In the genomic region with DNA sequence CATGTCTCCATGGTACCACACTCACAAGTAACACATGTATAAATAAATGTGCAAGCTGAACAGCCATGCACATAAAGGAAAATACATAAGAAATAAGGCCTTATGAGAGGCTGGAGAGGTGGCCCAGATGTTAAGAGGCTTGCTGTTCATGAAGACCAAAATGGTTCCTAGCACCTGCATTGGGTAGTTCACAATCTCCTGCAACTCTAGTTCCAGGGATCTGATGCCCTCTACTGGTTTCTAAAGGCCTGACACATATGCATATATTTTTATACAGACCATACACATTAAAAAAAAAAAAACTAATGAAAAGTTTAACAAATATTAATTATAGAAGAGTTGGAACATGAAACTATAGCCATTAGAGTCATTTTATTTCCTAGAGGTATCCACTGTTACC, we compare ENCODE assay signal across 14 mouse cellular contexts. TPM values are rescaled to one million over a fixed set of nuclear protein-coding genes. Genes with fewer than 3 reads are reported as not detected.
DNase-seq lines count a peak whose midpoint lies in the region; ATAC-seq and TF ChIP-seq lines count a peak whose summit lies in the region.
"Had no signal": no experiment of that assay in that cellular context is flagged by ENCODE, and none has a peak within 500 bp of the region (broad histone marks: within the 10 kb centered on the region; RNA-seq: fewer than 3 reads in every experiment).

No protein-coding gene starts in this region.

- H3K4me3 ChIP-seq in heart, postnatal 0 days (ENCODE audit: low read depth, low read length) = no peak overlapping the region
- peak overlapping the region; percentile 94 for H3K4me3 ChIP-seq in forebrain, embryonic 12.5 days (replicated peaks)
- H3K4me3 ChIP-seq in midbrain, embryonic 12.5 days = peak overlapping the region; percentile 97
- H3K4me3 ChIP-seq: heart, embryonic 13.5 days had no signal

- H3K27ac ChIP-seq in heart, postnatal 0 days (ENCODE audit: low read depth) = no peak overlapping the region
- peak overlapping the region; percentile 75 for H3K27ac ChIP-seq in forebrain, embryonic 12.5 days
- peak overlapping the region; percentile 60; the same call in 1 of the 2 replicates for H3K27ac ChIP-seq in midbrain, embryonic 12.5 days (replicated peaks)
- H3K27ac ChIP-seq: heart, embryonic 13.5 days had no signal

- TF ChIP-seq EP300 in heart, postnatal 0 days (IDR thresholded peaks at IDR 0.05; ENCODE audit: low read depth) = no peak

- peaks cover 50% of the 10 kb centered on the region for H3K36me3 ChIP-seq in heart, postnatal 0 days (replicated peaks; ENCODE audit: control insufficient read depth, insufficient read depth, low read length)
- peaks cover 55% of the 10 kb centered on the region for H3K36me3 ChIP-seq in forebrain, embryonic 12.5 days (replicated peaks)
- H3K36me3 ChIP-seq in midbrain, embryonic 12.5 days = peaks cover 53% of the 10 kb centered on the region

- H3K4me1 ChIP-seq in heart, postnatal 0 days (ENCODE audit: control insufficient read depth, insufficient read depth) = 0 out of 2 replicates have a peak, but pooled peaks cover 7% of the 10 kb centered on the region
- H3K4me1 ChIP-seq in forebrain, embryonic 12.5 days = peaks cover 41% of the 10 kb centered on the region
- peaks cover 44% of the 10 kb centered on the region for H3K4me1 ChIP-seq in midbrain, embryonic 12.5 days

- intact Hi-C loops in heart, postnatal 36 days (cut with DNase I) = loop anchor here (10.0 kb wide), 1 partner anchor 227 kb away; the partner anchor contains the start of genes E130218I03Rik, Gm30191 and Zfp593
- intact Hi-C loops in left cerebral cortex, postnatal 36 days (cut with DNase I) = no loop called here

- H3K4me2 ChIP-seq in heart, postnatal 0 days (ENCODE audit: low read depth, low read length) = no peak overlapping the region
- H3K4me2 ChIP-seq in forebrain, embryonic 12.5 days = peak overlapping the region; percentile 82
- H3K4me2 ChIP-seq in midbrain, embryonic 12.5 days (replicated peaks) = peak overlapping the region; percentile 84
- H3K4me2 ChIP-seq: heart, embryonic 13.5 days had no signal

- no peak for ATAC-seq in heart, postnatal 0 days (ENCODE audit: insufficient read depth, low read depth)
- no peak for ATAC-seq in forebrain, embryonic 12.5 days (ENCODE audit: low FRiP score)
- no peak for ATAC-seq in midbrain, embryonic 12.5 days (ENCODE audit: low FRiP score, low read depth)

- peak; percentile 13 for TF ChIP-seq CTCF in heart, postnatal 0 days (IDR thresholded peaks at IDR 0.05; ENCODE audit: low read depth)

- H3K9me3 ChIP-seq in heart, postnatal 0 days (replicated peaks; ENCODE audit: control insufficient read depth, low read length) = no peaks in the 10 kb centered on the region
- no peaks in the 10 kb centered on the region for H3K9me3 ChIP-seq in forebrain, embryonic 12.5 days
- no peaks in the 10 kb centered on the region for H3K9me3 ChIP-seq in midbrain, embryonic 12.5 days
- H3K9me3 ChIP-seq: heart, embryonic 13.5 days had no signal

- no peak overlapping the region for H3K9ac ChIP-seq in heart, postnatal 0 days (replicated peaks; ENCODE audit: low read depth, low read length)
- 0 out of 2 replicates have a peak overlapping the region, but pooled peaks have one; percentile 55 for H3K9ac ChIP-seq in forebrain, embryonic 12.5 days
- no peak overlapping the region for H3K9ac ChIP-seq in midbrain, embryonic 12.5 days (replicated peaks)
- H3K9ac ChIP-seq: heart, embryonic 13.5 days had no signal

- no peaks in the 10 kb centered on the region for H3K27me3 ChIP-seq in heart, postnatal 0 days (ENCODE audit: control insufficient read depth, insufficient read depth, low read length)
- no peaks in the 10 kb centered on the region for H3K27me3 ChIP-seq in forebrain, embryonic 12.5 days
- H3K27me3 ChIP-seq in midbrain, embryonic 12.5 days = no peaks in the 10 kb centered on the region
- H3K27me3 ChIP-seq: heart, embryonic 13.5 days had no signal

- DNase-seq in heart, postnatal 0 days (ENCODE audit: low spot score) = no peak
- no peak for DNase-seq in heart, postnatal 36 days
- peak; percentile 47 for DNase-seq in A20 (ENCODE audit: low read depth, low spot score)
- no peak for DNase-seq in right cerebral cortex, adult 18-20 months
- no peak for DNase-seq in left cerebral cortex, adult 11 months (ENCODE audit: low spot score)
- no peak for DNase-seq in left cerebral cortex, postnatal 36 days (ENCODE audit: low spot score in 2 of 2)
- DNase-seq: adrenal gland, postnatal 36 days; cerebellum, postnatal 36 days; kidney, postnatal 14 days; lung, adult 2 months had no signal

RNA-seq across cellular contexts. Expression of gene Stmn1, which starts 3.3 kb away (rescaled TPM):
- total RNA-seq in heart, postnatal 0 days (2014; rRNA removed; ENCODE audit: low replicate concordance) = 149 and 227 TPM in 2 replicates
- 372 and 387 TPM in 2 replicates for polyA plus RNA-seq in heart, postnatal 0 days (2015; fragmentation: Nextera tagmentation; extraction: Ambion mirVana)
- total RNA-seq in heart, postnatal 36 days (2021) = 10 to 100 TPM; 28.4 to 28.9 TPM
- 4,517 and 4,745 TPM in 2 replicates for polyA plus RNA-seq in forebrain, embryonic 12.5 days (2016; fragmentation: Nextera tagmentation; extraction: Ambion mirVana)
- 4,918 and 5,057 TPM in 2 replicates for polyA plus RNA-seq in midbrain, embryonic 12.5 days (2016; fragmentation: Nextera tagmentation; extraction: Ambion mirVana)
- total RNA-seq in left cerebral cortex, postnatal 36 days (2021) = 1,000 to 10,000 TPM; 1,022 to 1,141 TPM

RNA-seq across cellular contexts. Expression of gene Paqr7, which starts 25.0 kb away (rescaled TPM):
- 13.1 and 25.4 TPM in 2 replicates for total RNA-seq in heart, postnatal 0 days (2014; rRNA removed; ENCODE audit: low replicate concordance)
- 15.4 and 18.7 TPM in 2 replicates for polyA plus RNA-seq in heart, postnatal 0 days (2015; fragmentation: Nextera tagmentation; extraction: Ambion mirVana)
- total RNA-seq in heart, postnatal 36 days (2021) = 10 to 100 TPM; 19.0 to 24.0 TPM
- polyA plus RNA-seq in forebrain, embryonic 12.5 days (2016; fragmentation: Nextera tagmentation; extraction: Ambion mirVana) = 3.8 and 4.9 TPM in 2 replicates
- polyA plus RNA-seq in midbrain, embryonic 12.5 days (2016; fragmentation: Nextera tagmentation; extraction: Ambion mirVana) = 4.8 and 6.4 TPM in 2 replicates
- 10 to 100 TPM; 56.5 to 65.6 TPM for total RNA-seq in left cerebral cortex, postnatal 36 days (2021)

RNA-seq across cellular contexts. Expression of gene Aunip, which starts 39.3 kb away (rescaled TPM):
- total RNA-seq in heart, postnatal 0 days (2014; rRNA removed; ENCODE audit: low replicate concordance) = 2.7 and 3.1 TPM in 2 replicates
- 1.8 and 2.5 TPM in 2 replicates for polyA plus RNA-seq in heart, postnatal 0 days (2015; fragmentation: Nextera tagmentation; extraction: Ambion mirVana)
- total RNA-seq in heart, postnatal 36 days (2021) = under 1 TPM in 1 of 2 experiments, not detected in 1; 0.22 TPM
- polyA plus RNA-seq in forebrain, embryonic 12.5 days (2016; fragmentation: Nextera tagmentation; extraction: Ambion mirVana) = 14.1 and 15.4 TPM in 2 replicates
- 11.2 and 11.5 TPM in 2 replicates for polyA plus RNA-seq in midbrain, embryonic 12.5 days (2016; fragmentation: Nextera tagmentation; extraction: Ambion mirVana)
- under 1 TPM in 1 of 2 experiments, not detected in 1; 0.32 TPM for total RNA-seq in left cerebral cortex, postnatal 36 days (2021)
- total RNA-seq: neutrophil, adult 5-6 weeks had no signal
- polyA plus RNA-seq: lung, adult 2 months had no signal
